Mouse (Mus musculus): ENCODE results near the gene Fbl. TPM values are rescaled to one million over a fixed set of nuclear protein-coding genes. Genes with fewer than 3 reads are reported as not detected.

Gene Fbl
- polyA plus RNA-seq, 1 experiment, result 951 TPM

DNA sequence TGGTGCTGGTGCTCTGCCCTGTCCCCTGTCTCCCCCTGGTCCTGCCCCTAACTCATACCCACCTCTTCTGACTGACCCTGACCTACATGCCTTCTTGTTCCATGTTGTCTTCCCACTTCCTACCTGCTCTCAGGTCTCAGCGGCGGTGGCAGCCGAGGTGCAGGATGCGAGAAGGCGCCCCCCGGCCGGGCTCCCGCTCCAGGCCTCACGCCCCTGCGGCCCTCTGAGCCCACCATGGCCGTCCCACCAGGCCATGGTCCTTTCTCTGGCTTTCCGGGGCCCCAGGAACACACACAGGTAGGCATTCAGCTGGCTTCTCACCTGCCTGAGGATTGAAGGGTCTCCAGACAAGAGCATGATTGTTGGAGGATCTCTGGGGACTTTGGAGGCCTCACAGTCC is 11.9 kb downstream of the Fbl start:
- no peak for TF ChIP-seq GATA1 (IDR thresholded peaks at IDR 0.05; ENCODE audit: low read length)

DNA sequence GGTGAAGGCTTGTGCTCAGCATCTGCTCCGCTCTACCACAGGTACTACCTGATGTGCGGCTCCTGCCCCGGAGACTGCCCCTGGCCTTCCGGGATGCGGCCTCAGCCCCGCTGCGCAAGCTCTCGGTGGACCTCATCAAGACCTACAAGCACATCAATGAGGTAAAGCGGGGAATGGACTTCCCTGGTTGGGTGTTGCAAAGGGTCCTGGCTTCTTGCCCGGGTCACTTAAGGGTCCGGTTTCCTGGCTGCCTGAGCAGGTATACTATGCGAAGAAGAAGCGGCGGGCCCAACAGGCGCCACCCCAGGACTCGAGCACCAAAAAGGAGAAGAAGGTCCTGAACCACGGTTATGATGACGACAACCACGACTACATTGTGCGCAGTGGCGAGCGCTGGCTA is 12.8 kb downstream of the Fbl start:
- TF ChIP-seq GATA1 (IDR thresholded peaks at IDR 0.05; ENCODE audit: low read length), result no peak

DNA sequence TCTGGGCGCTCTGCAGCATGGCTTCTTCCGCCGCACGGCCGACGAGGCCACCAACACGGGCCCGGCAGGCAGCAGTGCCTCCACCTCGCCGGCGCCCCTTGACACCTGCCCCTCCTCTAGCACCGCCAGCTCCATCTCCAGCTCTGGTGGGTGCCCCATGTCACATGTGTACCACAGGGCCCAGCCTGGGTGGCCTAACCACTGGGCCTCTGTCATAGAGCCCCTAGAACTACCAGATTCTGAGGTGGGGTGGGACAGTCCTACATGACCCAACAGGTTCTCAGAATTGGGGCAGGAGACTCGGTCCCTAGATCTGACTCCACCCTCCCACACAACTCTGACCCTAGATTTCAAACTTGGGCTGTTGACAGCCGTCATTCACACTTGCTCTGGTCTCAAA is 16.4 kb downstream of the Fbl start:
- TF ChIP-seq GATA1 (IDR thresholded peaks at IDR 0.05; ENCODE audit: low read length), result no peak

DNA sequence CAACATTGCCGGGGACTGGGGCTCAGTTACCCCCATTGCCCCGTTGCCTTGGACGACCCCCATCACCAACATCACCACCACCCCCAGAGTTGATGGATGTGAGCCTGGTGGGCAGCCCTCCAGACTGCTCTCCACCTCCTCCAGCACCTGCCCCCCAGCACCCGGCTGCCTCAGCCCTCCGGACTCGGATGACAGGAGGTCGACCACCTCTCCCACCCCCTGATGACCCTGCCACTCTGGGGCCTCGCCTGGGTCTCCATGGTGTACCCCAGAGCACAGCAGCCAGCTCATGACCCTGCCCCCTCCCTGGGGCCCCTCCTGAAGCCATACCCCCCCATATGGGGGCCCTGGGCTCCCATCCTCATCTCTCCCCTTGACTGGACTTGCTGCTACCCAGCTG is 17.1 kb downstream of the Fbl start:
- no peak for TF ChIP-seq GATA1 (IDR thresholded peaks at IDR 0.05; ENCODE audit: low read length)

DNA sequence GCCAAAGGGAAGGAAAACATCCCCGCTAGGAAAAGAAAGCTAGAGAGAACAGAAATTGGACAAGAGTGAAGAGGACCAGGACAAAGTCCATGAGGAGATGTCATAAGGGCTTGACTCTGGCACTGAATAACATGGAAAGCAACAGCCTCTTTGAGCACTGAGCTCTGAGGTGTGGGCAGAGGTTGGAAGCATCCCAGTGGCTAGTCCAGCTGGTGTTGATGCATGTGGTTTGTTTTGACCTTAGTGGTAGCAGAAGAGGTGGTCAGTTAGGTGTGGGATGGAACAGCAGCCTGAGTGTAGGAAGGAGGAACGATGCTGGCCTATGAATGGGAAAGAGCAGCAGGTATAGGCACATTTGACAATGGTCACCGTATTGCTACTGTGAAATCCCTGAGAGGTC is 22.0 kb downstream of the Fbl start:
- TF ChIP-seq GATA1 (IDR thresholded peaks at IDR 0.05; ENCODE audit: low read length), result no peak

DNA sequence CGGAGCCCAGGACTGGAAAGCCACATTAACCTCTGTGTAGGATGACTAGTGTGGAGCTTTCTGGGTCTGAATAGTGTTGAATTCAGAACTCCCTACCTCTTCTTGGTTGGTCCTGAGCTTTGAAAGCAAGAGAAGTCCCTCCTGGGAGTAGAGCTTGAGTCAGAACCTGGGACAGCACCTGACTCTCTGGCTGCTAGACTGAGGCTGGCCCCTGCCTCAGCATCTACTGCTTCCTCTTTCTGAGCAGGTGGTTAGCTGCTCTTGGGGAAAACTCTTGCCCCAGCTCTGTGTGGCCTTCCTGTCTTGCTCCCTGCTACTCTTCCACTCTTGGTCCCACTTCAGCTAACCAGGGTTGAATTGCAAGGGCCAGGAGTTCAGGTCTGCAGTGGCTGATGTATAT is 22.4 kb downstream of the Fbl start:
- TF ChIP-seq GATA1 (IDR thresholded peaks at IDR 0.05; ENCODE audit: low read length), result no peak

DNA sequence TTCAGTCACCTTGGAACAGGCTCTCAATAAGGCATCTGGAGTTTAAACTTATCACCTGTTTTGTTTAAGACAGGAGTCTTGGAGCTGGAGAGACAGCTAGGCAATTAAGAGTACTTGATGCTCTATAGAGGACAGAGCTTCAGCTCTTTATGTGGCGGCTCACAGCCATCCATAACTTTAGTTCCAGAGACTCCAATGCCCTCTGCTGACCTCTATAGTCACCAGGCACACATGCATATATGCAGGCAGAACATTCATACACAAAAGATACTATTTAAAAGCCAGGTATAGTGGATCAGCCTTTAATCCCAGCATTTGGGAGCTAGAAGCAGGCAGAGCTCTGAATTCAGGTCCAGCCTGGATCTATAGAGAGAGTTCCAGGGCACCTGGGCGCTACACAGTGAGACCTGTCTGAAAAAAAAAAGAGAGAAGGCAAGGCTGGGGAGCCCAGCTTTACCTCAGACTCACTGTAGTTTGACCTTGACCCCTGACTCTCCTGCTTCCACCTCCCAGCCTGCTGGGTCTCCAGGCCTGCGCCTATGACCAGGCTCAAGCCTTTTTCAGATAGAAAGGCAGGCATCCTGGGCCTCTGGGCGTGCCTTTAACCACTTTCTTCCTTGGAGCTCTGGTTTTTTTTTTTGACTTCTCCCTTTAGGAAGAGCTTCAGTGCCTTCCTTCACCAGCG is 26.0 kb downstream of the Fbl start:
- TF ChIP-seq GATA1 (IDR thresholded peaks at IDR 0.05; ENCODE audit: low read length), result no peak

DNA sequence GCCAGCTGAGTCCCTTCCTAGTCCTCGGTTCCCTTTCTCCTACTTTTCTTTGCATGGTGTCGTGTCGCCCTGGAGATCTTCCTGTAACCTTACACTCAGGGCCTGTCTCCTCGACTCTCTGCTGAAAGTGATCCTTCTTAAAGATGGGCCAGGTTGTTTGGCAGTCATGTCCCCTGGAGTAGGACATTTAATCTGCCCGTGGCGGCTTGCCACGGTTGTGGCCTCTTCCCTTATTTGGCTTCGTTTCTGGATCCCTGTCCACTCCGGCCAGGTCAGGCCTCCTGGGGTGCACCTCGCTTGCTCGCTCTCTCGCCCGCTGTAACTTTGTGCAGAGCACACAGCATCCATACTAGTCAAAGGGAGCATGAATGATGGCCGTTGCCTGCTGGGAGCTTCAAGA is 27.0 kb downstream of the Fbl start:
- TF ChIP-seq GATA1 (IDR thresholded peaks at IDR 0.05; ENCODE audit: low read length), result no peak

DNA sequence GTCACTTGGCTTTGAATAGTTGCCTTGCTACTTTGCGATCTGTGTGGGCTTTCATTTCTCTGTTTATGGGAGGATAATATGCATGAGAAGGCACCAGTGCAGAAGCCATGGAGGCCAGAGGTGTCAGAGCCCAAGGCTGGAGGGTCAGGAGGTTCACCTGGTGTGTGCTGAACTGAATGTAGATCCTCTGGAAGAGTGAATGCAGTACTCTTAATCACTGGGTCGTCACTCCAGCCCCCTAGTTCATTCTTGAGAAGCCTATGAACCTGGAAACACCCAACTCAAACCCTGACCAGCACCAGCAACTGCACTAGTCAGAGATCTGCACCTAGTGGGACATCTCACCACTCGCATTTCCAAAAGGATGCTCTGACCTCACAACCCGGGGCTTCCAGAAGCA is 29.5 kb downstream of the Fbl start:
- TF ChIP-seq GATA1 (IDR thresholded peaks at IDR 0.05; ENCODE audit: low read length), result no peak

DNA sequence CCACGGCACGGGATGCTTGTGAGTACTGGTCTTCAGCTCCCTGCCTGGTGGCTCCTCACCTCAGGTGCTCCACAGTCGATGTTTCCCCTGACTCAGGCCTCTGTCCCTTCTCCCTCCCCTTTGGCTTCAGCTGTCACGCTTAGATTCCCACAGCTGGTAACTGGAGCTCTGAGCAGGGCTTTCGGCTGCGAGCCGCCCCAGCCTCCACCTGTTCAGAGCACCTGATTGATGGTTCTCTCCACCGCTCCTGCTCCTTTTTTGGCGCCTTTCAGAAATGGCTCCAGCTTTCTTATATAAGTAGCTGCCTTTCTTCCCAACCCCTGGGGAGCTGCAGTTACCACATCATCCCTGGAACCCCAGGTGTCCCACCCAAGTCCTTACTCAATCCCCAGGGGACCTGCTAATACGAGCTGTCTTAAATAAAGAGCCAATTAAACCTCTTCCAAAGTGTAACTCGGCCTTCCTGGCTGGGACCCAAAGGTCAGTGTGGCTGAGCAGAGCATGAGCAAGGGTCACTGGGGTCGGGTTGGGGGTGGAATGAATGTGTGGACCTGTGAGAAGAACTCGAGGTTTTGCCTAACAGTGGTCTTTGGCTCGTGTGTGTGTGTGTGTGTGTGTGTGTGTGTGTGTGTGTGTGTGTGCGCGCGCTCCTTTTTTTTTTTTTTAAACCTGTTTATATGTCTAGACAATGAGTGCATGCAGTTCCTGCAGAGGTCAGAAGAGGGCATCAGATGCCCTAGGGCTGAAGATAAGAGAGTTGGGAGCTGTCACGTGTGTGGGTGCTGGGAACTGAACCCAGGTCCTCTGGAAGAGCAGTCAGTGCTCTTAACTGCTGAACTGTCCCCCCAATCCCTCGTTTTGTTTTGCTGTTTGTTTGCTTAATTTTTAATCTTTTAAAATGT is 33.9 kb downstream of the Fbl start:
- no peak for TF ChIP-seq GATA1 (IDR thresholded peaks at IDR 0.05; ENCODE audit: low read length)

DNA sequence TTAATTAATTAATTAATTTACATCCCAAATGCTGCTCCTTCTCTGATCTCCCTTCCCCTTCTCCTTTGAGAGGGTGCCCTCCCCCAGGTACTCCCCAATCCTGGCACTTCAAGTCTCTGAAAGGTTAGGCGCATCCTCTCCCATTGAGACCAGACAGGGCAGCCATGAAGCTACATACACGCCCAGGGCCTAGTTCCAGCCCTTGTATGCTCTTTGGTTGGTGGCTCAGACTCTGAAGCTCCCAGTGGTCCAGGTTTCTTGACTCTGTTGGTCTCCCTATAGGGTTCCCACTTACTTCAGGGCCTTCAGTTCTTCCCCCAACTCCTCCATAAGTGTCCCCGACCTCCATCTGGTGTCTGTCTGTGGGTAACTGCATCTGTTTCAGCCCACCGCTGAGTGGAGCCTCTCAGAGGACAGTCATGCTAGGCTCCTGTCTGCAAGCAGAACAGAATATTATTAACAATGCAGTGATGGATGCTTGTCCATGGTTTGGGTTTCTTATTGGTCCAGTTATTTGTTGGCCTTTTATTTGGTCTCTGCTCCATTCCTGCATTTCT is 36.6 kb downstream of the Fbl start:
- TF ChIP-seq GATA1 (IDR thresholded peaks at IDR 0.05; ENCODE audit: low read length), result no peak

DNA sequence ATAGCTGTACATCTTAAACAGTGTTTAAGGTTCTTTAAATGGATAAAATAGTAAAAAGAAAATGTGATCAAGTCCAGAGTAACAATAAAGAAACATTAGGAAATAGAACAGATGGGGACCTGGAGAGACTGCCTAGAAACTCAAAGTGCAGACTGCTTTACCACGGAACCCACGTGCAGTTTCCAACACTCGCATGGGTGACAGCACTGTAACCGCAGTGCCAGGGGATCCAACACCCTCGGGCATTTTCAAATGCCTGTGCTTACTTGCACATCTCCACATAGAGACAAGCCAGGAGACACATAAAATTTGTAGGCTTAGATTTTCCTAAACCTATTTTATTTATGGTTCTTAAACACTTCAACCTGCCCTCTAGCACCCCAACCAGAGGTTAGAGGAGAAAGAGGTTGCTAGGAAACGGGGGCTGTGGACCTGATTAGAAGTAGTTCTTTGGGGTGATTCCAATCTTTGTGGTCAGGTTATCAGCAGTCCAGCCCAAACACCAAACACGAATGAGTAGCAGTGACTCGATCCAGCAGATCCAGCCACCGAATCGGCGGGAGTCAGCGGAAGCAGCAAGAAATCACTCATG is 39.0 kb downstream of the Fbl start:
- peak; percentile 71 for TF ChIP-seq GATA1 (IDR thresholded peaks at IDR 0.05; ENCODE audit: low read length)

DNA sequence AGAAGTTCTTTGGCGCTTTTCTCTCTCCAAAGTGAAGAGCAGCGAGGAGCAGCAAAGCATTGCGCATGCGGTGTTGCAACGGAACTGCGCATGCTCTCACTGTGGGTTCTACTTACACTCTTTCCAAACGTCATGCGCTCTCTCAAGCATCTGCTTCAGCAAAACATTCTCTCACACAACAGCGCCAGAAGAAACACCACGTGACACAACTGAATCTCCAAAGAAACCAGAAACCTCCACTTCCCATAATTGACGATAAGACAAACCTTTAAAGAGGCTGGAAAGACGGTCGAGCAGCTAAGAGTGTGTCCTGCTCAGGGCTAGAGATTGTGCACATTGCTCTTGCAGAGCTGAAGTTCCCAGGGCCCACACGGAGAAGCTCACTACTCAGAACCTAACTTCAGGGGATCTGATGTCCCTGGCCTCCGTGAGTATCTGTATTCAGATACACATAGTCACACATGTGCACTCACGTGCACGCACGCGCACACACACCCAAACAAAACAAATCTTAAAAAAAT is 39.5 kb downstream of the Fbl start:
- no peak for TF ChIP-seq GATA1 (IDR thresholded peaks at IDR 0.05; ENCODE audit: low read length)

DNA sequence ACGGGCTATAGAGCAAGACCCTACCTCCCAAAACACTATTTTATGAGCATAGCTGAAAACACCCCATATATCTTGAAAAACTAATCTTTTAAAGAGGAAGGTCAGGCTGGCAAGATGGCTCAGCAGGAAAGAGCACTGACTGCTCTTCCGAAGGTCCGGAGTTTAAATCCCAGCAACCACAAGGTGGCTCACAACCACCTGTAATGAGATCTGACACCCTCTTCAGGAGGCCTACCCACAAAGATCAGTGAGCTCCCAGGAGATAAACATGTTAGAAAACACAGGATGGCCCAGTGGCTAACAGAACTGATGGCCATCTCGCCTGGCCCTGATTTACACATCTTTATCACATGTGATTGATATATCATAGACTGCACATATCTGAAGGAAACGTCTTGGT is 41.2 kb downstream of the Fbl start:
- TF ChIP-seq GATA1 (IDR thresholded peaks at IDR 0.05; ENCODE audit: low read length), result no peak

DNA sequence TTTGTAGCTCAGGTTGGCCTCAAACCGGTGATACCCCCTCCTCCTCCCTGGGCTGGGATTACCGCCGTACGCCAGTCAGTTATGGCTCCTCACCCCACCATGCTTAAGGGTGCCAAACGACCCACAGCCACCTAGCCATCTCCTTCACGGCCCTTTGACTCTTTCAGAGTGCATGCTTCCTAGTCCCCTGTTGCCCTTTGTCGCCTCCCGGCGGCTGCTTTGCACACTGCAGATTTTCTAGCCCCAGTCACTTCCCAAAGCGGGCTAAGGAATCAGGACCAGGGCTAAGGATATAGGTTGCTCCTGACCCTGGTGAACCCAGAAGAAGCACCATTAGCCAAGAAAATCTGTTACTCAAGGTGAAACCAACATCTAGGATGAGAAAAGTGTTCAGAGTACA is 44.6 kb downstream of the Fbl start:
- TF ChIP-seq GATA1 (IDR thresholded peaks at IDR 0.05; ENCODE audit: low read length), result no peak

Other genes starting within 250 kb of the Fbl start
- 0.06 TPM in 2 replicates for gene Zfp974, start 240.2 kb upstream of the Fbl start, polyA plus RNA-seq (2012)
- gene Zfp780b, start 190.5 kb upstream of the Fbl start, polyA plus RNA-seq (2012), result 0.18 and 0.37 TPM in 2 replicates
- gene Zfp850, start 155.6 kb upstream of the Fbl start, polyA plus RNA-seq (2012), result 0.23 and 0.31 TPM in 2 replicates
- gene Psmc4, start 119.6 kb upstream of the Fbl start, polyA plus RNA-seq (2012), result 148 and 188 TPM in 2 replicates
- not detected in 2 replicates for gene Fcgbp, start 98.5 kb upstream of the Fbl start, polyA plus RNA-seq (2012)
- not detected in 2 replicates for gene 9530053A07Rik, start 40.2 kb upstream of the Fbl start, polyA plus RNA-seq (2012)
- gene Dyrk1b, start 9.8 kb downstream of the Fbl start, polyA plus RNA-seq (2012), result 51.5 and 66.1 TPM in 2 replicates
- gene Eid2, start 98.2 kb downstream of the Fbl start, polyA plus RNA-seq (2012), result 90.4 and 132 TPM in 2 replicates
- 49.9 and 67.9 TPM in 2 replicates for gene Eid2b, start 108.0 kb downstream of the Fbl start, polyA plus RNA-seq (2012)
- not detected in 2 replicates for gene Selenov, start 121.5 kb downstream of the Fbl start, polyA plus RNA-seq (2012)
- 0.17 and 0.36 TPM in 2 replicates for gene Dll3, start 132.5 kb downstream of the Fbl start, polyA plus RNA-seq (2012)
- 254 and 431 TPM in 2 replicates for gene Timm50, start 142.4 kb downstream of the Fbl start, polyA plus RNA-seq (2012)
- gene Supt5, start 169.0 kb downstream of the Fbl start, polyA plus RNA-seq (2012), result 164 and 237 TPM in 2 replicates
- 1,552 and 2,390 TPM in 2 replicates for gene Rps16, start 180.9 kb downstream of the Fbl start, polyA plus RNA-seq (2012)
- 15.2 and 16.0 TPM in 2 replicates for gene Plekhg2, start 202.9 kb downstream of the Fbl start, polyA plus RNA-seq (2012)
- gene Zfp36, start 210.5 kb downstream of the Fbl start, polyA plus RNA-seq (2012), result 19.6 and 21.6 TPM in 2 replicates
- 30.5 and 33.2 TPM in 2 replicates for gene Med29, start 223.0 kb downstream of the Fbl start, polyA plus RNA-seq (2012)
- 229 and 279 TPM in 2 replicates for gene Paf1, start 223.2 kb downstream of the Fbl start, polyA plus RNA-seq (2012)